Mouse (Mus musculus) cerebellum, adult 2 months (tissue): ENCODE data around the gene Kmt5b. TPM values are rescaled to one million over a fixed set of nuclear protein-coding genes. Genes with fewer than 3 reads are reported as not detected.
A peak's percentile ranks its signal among the peaks of the same experiment; 100 is the strongest.

Experiments used
- DNase-seq, 2 experiments: peaks; one replicate each; pipeline ENCODE4 v3.0.0; 2021
- H3K27ac ChIP-seq: fragments of 200-500 bp; 2 replicates; pipeline ENCODE4 v1.5.1; 2012; ENCODE audit warnings: low read length, control low read depth, inconsistent platforms; ENCODE audit not compliant: insufficient read depth
- H3K27me3 ChIP-seq: fragments of 200-500 bp; 2 replicates; pipeline ENCODE4 v1.6.1; 2012; ENCODE audit warnings: inconsistent platforms, mild to moderate bottlenecking, low read length, moderate library complexity; ENCODE audit not compliant: control insufficient read depth, insufficient read depth
- H3K4me1 ChIP-seq: fragments of 200-500 bp; 2 replicates; pipeline ENCODE4 v1.6.1; 2011; ENCODE audit warnings: low read length; ENCODE audit not compliant: control insufficient read depth, insufficient read depth
- H3K4me3 ChIP-seq: fragments of 200-500 bp; replicated peaks from 2 replicates; pipeline ENCODE3; 2011; ENCODE audit warnings: mild to moderate bottlenecking, low read depth, low read length, control low read depth; ENCODE audit not compliant: insufficient read depth
- CTCF ChIP-seq: fragments of 200-500 bp; IDR thresholded peaks from 2 replicates; pipeline ENCODE4 v1.5.1; 2011; ENCODE audit warnings: low read depth, mild to moderate bottlenecking, control low read depth, low read length, moderate library complexity, borderline replicate concordance; ENCODE audit not compliant: insufficient read depth
- POLR2A ChIP-seq: fragments of 200-500 bp; IDR thresholded peaks from 2 replicates; pipeline ENCODE4 v1.6.1; 2011; ENCODE audit warnings: low read length, control low read depth, borderline replicate concordance; ENCODE audit not compliant: insufficient read depth
- WGBS: fragments of 180-500 bp; shearing (Covaris S2); methylation state at CpG from one replicate; pipeline ENCODE4 v1.1.7; 2018; 5-methylcytosine and 5-hydroxymethylcytosine counted together
- polyA plus RNA-seq: library from polyadenylated mRNA; depleted of rRNA; stranded (reverse); fragments of >200 nt; gene quantifications from 2 replicates; pipeline ENCODE4 v1.2.3, GENCODE M21; 2012

Kmt5b gene
- polyA plus RNA-seq, 1 experiment = 36.9 TPM

DNA sequence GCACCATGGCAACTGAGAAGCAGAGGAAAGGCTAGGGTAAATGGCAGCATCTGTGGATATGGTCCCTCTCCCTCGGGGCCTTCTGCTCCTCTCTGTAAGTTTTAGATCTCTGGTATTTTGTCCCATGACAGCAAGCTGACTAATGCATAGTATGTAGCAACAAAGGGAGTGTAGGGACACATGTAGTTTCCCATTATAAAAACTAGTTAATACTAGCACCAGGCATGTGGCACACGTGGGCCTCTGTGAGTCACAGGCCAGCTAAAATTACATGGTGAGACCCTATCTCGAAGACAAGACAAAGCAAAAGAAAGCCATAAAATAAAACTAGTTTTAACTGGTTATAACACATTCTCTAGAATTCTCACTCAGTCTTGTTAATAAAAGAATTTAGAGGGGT lies 71.7 kb downstream of the Kmt5b start:
- no peak for DNase-seq
- 88% methylated on average over 3 of the region's 3 CpGs for WGBS
- Histone ChIP-seq H3K27me3 (no peaks in the 10 kb centered on the region), H3K4me1 (peaks cover 19% of the 10 kb centered on the region), H3K27ac (no peak overlapping the region), H3K4me3 (no peak overlapping the region)
- no peak for TF ChIP-seq POLR2A

DNA sequence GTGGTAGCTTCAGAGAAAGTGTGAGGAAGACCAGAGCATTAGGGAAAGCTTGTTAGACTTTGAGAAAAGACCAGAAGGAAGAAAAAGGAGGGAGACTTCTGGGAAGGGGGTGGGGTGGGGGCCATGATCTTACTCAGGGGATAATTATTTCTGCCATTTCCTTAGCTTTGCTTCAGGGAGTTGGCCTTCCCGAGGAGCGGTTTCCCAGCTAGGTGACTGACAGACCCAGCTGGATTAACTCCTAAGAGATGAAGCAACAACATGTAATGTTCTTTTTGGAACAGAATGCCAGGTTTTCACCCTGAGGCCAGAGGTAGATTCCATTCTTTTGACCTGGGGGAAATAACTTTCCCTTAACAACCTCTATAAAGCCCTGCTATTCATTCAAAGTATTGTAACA lies 72.5 kb downstream of the Kmt5b start:
- no peak for DNase-seq
- Histone ChIP-seq H3K4me1 (peaks cover 24% of the 10 kb centered on the region), H3K27ac (no peak overlapping the region), H3K27me3 (no peaks in the 10 kb centered on the region), H3K4me3 (no peak overlapping the region)
- WGBS = 82% methylated on average over 2 of the region's 2 CpGs
- no peak for TF ChIP-seq POLR2A

DNA sequence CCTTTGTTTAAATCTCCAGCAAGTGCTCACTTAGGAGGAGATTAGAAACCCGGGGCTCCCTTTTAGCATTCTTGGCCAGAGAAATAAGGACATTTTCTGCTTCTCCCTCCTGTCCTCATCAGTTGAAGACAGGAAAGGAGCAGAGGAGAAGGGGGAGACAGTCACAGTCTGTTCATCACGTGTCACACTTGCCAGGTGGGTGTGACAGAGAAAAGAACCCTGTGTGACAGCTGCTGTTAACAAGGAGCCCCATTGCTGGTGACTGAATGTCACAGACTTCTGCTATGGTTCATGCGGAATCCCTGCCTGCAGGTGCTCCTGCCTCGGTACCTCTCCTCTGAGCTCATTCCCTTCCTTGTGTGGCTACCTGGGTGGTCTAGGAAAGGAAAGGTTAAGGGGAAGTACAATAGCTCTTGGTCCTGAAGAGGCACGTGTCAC lies 73.0 kb downstream of the Kmt5b start:
- H3K27me3 ChIP-seq = no peaks in the 10 kb centered on the region
- no peak overlapping the region for H3K27ac ChIP-seq
- no peak for DNase-seq
- WGBS = 38% methylated on average over 5 of the region's 5 CpGs
- H3K4me1 ChIP-seq = peaks cover 29% of the 10 kb centered on the region
- TF ChIP-seq CTCF (no peak), POLR2A (no peak)
- H3K4me3 ChIP-seq = no peak overlapping the region

DNA sequence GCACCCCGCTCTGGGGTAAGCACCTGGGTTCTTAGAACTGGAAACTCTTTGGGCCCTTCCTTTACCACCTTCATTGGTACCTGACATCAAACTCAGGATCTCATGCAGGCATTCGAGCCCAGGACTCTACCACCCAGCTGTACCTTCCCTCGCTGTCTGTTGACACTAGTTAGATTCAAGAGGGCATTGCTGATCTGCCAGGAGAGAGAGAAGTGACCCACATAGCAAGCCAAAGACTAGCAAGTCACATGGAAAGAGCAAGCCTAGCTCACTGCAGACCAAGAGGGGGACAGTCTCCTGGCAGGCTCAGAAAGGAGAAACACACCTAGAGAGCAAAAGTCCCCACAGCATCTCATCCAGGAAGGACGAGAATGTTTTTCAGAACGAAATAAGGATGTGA lies 73.5 kb downstream of the Kmt5b start:
- Histone ChIP-seq H3K4me1 (peaks cover 32% of the 10 kb centered on the region), H3K27ac (no peak overlapping the region), H3K4me3 (no peak overlapping the region), H3K27me3 (no peaks in the 10 kb centered on the region)
- TF ChIP-seq CTCF (no peak), POLR2A (no peak)
- WGBS = 62% methylated on average over 5 of the region's 5 CpGs
- no peak for DNase-seq

DNA sequence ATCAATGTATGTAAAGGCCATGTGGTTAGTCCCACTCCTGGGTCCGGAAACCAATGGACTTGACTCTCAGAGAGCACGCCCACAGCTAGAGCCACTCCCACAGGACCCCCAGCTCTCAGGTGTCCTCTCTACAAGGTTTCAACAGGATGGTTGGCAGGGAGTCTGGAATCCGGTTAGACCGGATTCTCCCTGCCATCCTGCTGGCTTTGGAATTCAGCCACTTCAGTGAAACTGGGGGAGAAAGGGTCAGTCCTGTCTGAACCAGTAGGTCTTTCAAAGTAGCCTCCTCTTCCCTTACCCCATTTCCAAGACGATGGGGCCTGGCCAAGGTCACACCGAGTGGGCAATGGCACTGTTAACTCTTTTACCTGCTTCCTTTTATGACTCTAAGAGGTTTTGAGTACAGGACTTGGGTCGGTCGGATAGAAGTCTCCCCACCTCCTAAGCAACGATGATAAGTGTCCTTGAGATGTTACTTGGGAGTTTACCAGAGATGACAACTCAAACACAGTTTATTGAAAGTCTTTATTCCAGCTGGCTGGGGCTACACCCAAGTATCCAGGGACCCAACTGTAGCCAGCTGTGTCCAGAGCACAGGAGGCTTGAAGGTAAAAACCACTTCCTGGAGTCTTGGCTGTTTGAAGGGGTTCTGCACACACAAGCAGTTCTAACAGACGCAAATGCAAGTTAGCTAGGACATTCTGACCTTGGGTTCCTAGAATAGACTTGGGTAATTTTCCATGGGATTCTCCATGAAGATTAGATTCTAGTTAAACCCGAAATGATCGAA lies 75.3 kb downstream of the Kmt5b start:
- 68% methylated on average over 12 of the region's 12 CpGs for WGBS

DNA sequence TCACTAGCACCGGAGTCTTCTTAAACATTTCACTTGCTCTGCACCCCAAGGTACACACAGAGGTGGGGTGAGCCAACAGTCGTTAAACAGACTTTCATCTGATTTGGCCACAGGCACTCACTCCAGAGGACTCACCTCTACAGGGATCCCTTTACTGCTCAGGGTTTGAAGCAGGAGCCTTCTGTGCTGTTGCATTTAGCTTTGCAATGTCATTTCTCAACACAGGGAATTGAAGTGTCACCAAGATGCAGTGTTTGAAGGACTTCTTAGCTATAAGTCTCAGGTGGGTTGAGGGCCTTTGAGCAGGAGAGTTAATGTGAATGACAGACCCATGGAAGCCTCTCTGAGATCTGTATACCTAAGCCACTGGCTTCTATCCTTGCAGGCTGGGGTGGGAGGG lies 76.4 kb downstream of the Kmt5b start:
- H3K4me3 ChIP-seq = no peak overlapping the region
- WGBS = 52% methylated on average over 2 of the region's 2 CpGs
- H3K4me1 ChIP-seq = peaks cover 50% of the 10 kb centered on the region
- no peak for DNase-seq
- H3K27me3 ChIP-seq = no peaks in the 10 kb centered on the region
- TF ChIP-seq CTCF (no peak), POLR2A (no peak)
- no peak overlapping the region; the same call in 1 of the 2 replicates for H3K27ac ChIP-seq

More for the DNA sequence above, 75.3 kb downstream of the Kmt5b start:
- Histone ChIP-seq H3K4me3 (no peak overlapping the region), H3K27ac (no peak overlapping the region), H3K27me3 (no peaks in the 10 kb centered on the region), H3K4me1 (peaks cover 47% of the 10 kb centered on the region)
- DNase-seq = no peak
- TF ChIP-seq CTCF (no peak), POLR2A (no peak)

DNA sequence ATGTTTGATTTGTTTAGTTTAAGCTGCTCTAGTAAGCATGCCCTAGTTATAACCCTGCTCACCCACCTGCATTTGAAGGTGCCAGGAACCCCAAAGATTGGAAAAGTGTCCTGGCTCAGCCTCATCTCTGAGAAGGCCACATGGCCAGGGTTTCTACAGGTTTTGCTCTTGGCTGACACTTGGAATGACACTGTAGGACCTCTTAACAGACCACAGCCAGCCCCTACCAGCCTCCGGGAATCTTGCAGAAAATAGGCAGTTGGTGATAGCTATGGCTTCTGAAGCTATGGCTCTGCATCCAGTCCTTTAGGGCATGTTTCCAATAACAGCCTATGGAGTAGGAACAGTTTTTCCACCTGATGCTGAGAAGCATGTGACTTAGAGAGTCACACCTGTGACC lies 77.6 kb downstream of the Kmt5b start:
- Histone ChIP-seq H3K4me3 (no peak overlapping the region), H3K27ac (peak overlapping the region; percentile 95), H3K27me3 (no peaks in the 10 kb centered on the region), H3K4me1 (peaks cover 50% of the 10 kb centered on the region)
- TF ChIP-seq CTCF (no peak), POLR2A (no peak)
- DNase-seq = peak; percentile 50 to 57
- 16% methylated on average over 1 of the region's 1 CpGs for WGBS

DNA sequence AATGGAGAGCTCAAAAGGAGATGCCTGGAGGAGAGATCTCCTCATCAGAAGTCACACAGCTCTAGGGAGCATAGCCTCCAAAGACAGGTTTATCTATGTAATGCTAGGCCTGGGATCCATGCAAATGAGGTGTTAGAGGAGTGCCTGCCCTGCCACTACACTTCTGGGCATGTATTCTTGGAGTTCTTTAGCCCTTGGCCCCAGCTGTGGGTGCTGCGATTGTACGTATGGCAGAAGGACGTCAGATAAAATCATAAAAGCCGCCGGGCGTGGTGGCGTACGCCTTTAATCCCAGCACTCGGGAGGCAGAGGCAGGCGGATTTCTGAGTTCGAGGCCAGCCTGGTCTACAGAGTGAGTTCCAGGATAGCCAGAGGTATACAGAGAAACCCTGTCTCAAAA lies 78.1 kb downstream of the Kmt5b start:
- TF ChIP-seq POLR2A (no peak), CTCF (no peak)
- no peaks in the 10 kb centered on the region for H3K27me3 ChIP-seq
- WGBS = 60% methylated on average over 11 of the region's 11 CpGs

More for the DNA sequence above, 78.1 kb downstream of the Kmt5b start:
- peak overlapping the region; percentile 95 for H3K27ac ChIP-seq
- peaks cover 48% of the 10 kb centered on the region for H3K4me1 ChIP-seq
- peak; percentile 37 to 48 for DNase-seq
- no peak overlapping the region for H3K4me3 ChIP-seq
